In the genomic region with DNA sequence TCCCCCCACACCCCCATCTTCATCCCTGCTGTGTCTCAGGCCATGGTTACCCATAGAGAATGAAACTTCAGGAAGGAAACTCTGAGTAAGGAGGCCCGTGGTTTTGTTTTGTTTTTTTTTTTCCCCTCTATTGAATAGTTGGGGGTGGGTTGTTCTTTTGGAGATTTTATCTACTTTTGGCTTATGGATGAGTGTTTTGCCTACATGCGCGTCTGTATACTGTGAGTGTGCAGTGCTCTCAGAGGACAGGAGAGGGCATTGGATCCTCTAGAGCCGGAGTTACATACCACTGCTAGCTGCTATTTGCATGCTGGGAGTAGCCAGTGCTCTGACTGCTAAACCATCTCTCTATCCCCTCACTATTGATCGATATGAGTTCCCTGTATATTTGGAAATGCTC, we compare ENCODE assay signal across 22 mouse cellular contexts.
"Had no signal": no experiment of that assay in that cellular context is flagged by ENCODE, and none has a peak within 500 bp of the region (broad histone marks: within the 10 kb centered on the region; RNA-seq: fewer than 3 reads in every experiment).

No protein-coding gene starts in this region.

- H3K9me3 ChIP-seq: limb, embryonic 10.5 days; limb, embryonic 13.5 days; liver, embryonic 12.5 days; liver, embryonic 15.5 days; midbrain, embryonic 15.5 days; neural tube, embryonic 13.5 days had no signal

- H3K9ac ChIP-seq: limb, embryonic 13.5 days; liver, embryonic 12.5 days; liver, embryonic 15.5 days; midbrain, embryonic 15.5 days; neural tube, embryonic 13.5 days had no signal

- H3K27ac ChIP-seq: limb, embryonic 10.5 days; limb, embryonic 13.5 days; liver, embryonic 12.5 days; liver, embryonic 15.5 days; midbrain, embryonic 15.5 days; neural tube, embryonic 13.5 days had no signal

- DNase-seq: kidney, adult 18-20 months; kidney, adult 9 months; kidney, postnatal 10 days; kidney, postnatal 36 days; liver; lung, adult 18-20 months; lung, postnatal 14 days; lung, postnatal 4 days; retina, postnatal 1 day; right cerebral cortex, postnatal 25 days; spleen, adult 18-20 months; thymus, adult 2 months; thymus, postnatal 14 days; thymus, postnatal 4 days had no signal

- H3K4me2 ChIP-seq: limb, embryonic 13.5 days; liver, embryonic 12.5 days; liver, embryonic 15.5 days; midbrain, embryonic 11.5 days; midbrain, embryonic 15.5 days; neural tube, embryonic 13.5 days had no signal

- H3K36me3 ChIP-seq: midbrain, embryonic 15.5 days had no signal

- ATAC-seq: liver, embryonic 12.5 days; midbrain, embryonic 15.5 days had no signal

- H3K27me3 ChIP-seq: limb, embryonic 13.5 days; liver, embryonic 12.5 days; liver, embryonic 15.5 days; midbrain, embryonic 15.5 days; neural tube, embryonic 13.5 days had no signal

- H3K4me1 ChIP-seq: limb, embryonic 10.5 days; limb, embryonic 13.5 days; midbrain, embryonic 15.5 days; neural tube, embryonic 13.5 days had no signal

- H3K4me3 ChIP-seq: limb, embryonic 10.5 days; limb, embryonic 13.5 days; liver, embryonic 12.5 days; liver, embryonic 15.5 days; midbrain, embryonic 15.5 days; myocyte; neural tube, embryonic 13.5 days had no signal
